Mouse (Mus musculus) midbrain, embryonic 11.5 days (tissue): ENCODE results near the gene Kif3a. TPM values are rescaled to one million over a fixed set of nuclear protein-coding genes. Genes with fewer than 3 reads are reported as not detected.

Experiments used
- ATAC-seq: fragments of 200-750 bp; cut with Nextera tagmentation; 2 replicates; pipeline ENCODE4 v1.8.0; 2017; ENCODE audit warnings: moderate TSS enrichment, moderate library complexity; ENCODE audit not compliant: low FRiP score
- DNase-seq: peaks from one replicate; pipeline ENCODE4 v3.0.0; 2015; ENCODE audit warnings: low spot score; ENCODE audit errors: missing footprints
- H3K27ac ChIP-seq: fragments of 300-500 bp; sonication (generic); 2 replicates; pipeline ENCODE4 v1.5.1; 2014; ENCODE audit warnings: low read depth, low read length
- H3K27me3 ChIP-seq: fragments of 300-500 bp; sonication (generic); 2 replicates; pipeline ENCODE4 v1.6.1; 2014; ENCODE audit warnings: mild to moderate bottlenecking, low read length, moderate library complexity, mixed read lengths; ENCODE audit not compliant: control insufficient read depth, insufficient read depth
- H3K36me3 ChIP-seq: fragments of 300-500 bp; sonication (generic); 2 replicates; pipeline ENCODE4 v1.6.1; 2014; ENCODE audit warnings: mild to moderate bottlenecking, low read length, moderate library complexity, mixed read lengths; ENCODE audit not compliant: control insufficient read depth, insufficient read depth
- H3K4me1 ChIP-seq: fragments of 300-500 bp; sonication (generic); 2 replicates; pipeline ENCODE4 v1.6.1; 2014; ENCODE audit warnings: low read length; ENCODE audit not compliant: control insufficient read depth, insufficient read depth
- H3K4me2 ChIP-seq: fragments of 300-500 bp; sonication (generic); 2 replicates; pipeline ENCODE4 v1.6.1; 2014; ENCODE audit warnings: mild to moderate bottlenecking, moderate library complexity
- H3K4me3 ChIP-seq: fragments of 300-500 bp; sonication (generic); 2 replicates; pipeline ENCODE4 v1.5.1; 2014; ENCODE audit warnings: low read depth, low read length
- H3K9ac ChIP-seq: fragments of 300-500 bp; sonication (generic); 2 replicates; pipeline ENCODE4 v1.6.1; 2014; ENCODE audit warnings: low read length
- H3K9me3 ChIP-seq: fragments of 300-500 bp; sonication (generic); 2 replicates; pipeline ENCODE4 v1.6.1; 2016; ENCODE audit warnings: low read length; ENCODE audit not compliant: control insufficient read depth
- WGBS: fragments of 180-500 bp; shearing (Covaris S2); extraction: QIAGEN DNeasy Blood & Tissue Kit; methylation state at CpG from one replicate; pipeline ENCODE4 v1.1.7; 2014; 5-methylcytosine and 5-hydroxymethylcytosine counted together
- polyA plus RNA-seq: library from polyadenylated mRNA; unstranded; fragments of >200 nt; fragmentation: Nextera tagmentation; extraction: Ambion mirVana; gene quantifications from 2 replicates; pipeline ENCODE4 v1.2.1, GENCODE M21; 2014

Gene Kif3a
- polyA plus RNA-seq, 1 experiment from 2014 or later = 87.9 TPM

DNA sequence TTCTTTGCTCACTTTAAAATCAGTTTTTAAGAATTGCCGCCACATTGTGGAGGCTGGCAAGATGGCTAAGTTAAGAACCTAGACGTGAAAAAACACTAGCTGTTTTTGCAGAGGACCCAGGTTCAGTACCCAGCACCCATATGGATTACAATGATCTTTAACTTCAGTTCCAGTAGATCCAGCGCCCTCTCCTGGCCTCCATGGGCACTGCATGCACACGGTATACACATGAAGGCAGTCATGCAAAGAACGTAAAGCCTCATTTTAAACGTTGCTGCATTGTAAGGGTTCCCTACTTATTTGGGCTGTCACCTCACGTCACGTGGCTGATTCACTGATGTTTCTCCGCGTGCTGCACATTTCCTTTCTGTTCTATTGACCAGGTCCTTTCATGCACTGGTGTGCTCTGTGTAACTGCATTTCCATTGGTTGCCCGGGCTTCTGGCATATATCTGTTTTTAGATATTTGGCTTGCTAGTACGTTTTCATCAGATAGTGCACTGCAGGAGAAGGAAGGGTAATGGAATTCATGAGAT is 75.6 kb downstream of the Kif3a start:
- Histone ChIP-seq H3K9ac (no peak overlapping the region), H3K27ac (no peak overlapping the region), H3K4me1 (no peaks in the 10 kb centered on the region), H3K9me3 (no peaks in the 10 kb centered on the region), H3K27me3 (no peaks in the 10 kb centered on the region), H3K4me2 (no peak overlapping the region), H3K36me3 (no peaks in the 10 kb centered on the region), H3K4me3 (no peak overlapping the region)
- WGBS = 81% methylated on average over 12 of the region's 12 CpGs
- no peak for ATAC-seq
- DNase-seq = no peak

- DNase-seq (no peak), ATAC-seq (no peak)
- Histone ChIP-seq H3K4me1 (no peaks in the 10 kb centered on the region), H3K4me3 (no peak overlapping the region), H3K36me3 (no peaks in the 10 kb centered on the region), H3K27ac (no peak overlapping the region), H3K9me3 (no peaks in the 10 kb centered on the region), H3K4me2 (no peak overlapping the region), H3K27me3 (no peaks in the 10 kb centered on the region), H3K9ac (no peak overlapping the region)
- WGBS = 77% methylated on average over 5 of the region's 5 CpGs
These were observed 76.8 kb downstream of the Kif3a start for GRCm38 (mm10) chr11:53644017-53644416.

DNA sequence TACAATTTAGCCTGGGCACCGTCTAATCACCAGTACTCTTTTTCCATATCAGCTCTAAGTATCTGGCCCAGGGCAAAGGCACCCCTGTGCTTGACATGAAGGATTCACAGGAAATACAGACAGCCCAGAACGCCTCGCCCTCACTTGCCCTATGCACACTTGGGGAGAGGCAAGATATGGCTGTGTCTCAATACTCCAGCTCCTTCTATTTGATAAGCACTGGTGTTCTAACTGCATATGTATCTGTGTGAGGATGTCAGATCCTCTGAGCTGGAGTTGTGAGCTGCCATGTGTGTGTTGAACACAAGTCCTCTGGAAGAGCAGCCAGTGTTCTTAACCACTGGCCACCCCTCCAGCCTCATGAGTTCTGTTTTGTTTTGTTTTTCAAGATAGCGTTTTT is 84.3 kb downstream of the Kif3a start:
- Histone ChIP-seq H3K9ac (no peak overlapping the region), H3K4me2 (no peak overlapping the region), H3K27me3 (no peaks in the 10 kb centered on the region), H3K36me3 (no peaks in the 10 kb centered on the region; the same call in 1 of the 2 replicates), H3K27ac (no peak overlapping the region), H3K9me3 (no peaks in the 10 kb centered on the region), H3K4me3 (no peak overlapping the region), H3K4me1 (no peaks in the 10 kb centered on the region)
- WGBS = 89% methylated on average over 4 of the region's 4 CpGs
- ATAC-seq = no peak
- no peak for DNase-seq

Other genes starting within 250 kb of the Kif3a start
- gene Zcchc10, start 242.7 kb upstream of the Kif3a start, polyA plus RNA-seq = 26.9 and 27.3 TPM in 2 replicates
- 43.5 and 43.7 TPM in 2 replicates for gene Aff4, start 216.5 kb upstream of the Kif3a start, polyA plus RNA-seq
- 0.66 TPM in 1 of 2 replicates, not detected in the other for gene Leap2, start 144.2 kb upstream of the Kif3a start, polyA plus RNA-seq
- 590 and 635 TPM in 2 replicates for gene Uqcrq, start 136.5 kb upstream of the Kif3a start, polyA plus RNA-seq
- gene Gdf9, start 136.4 kb upstream of the Kif3a start, polyA plus RNA-seq = 2.3 and 3.6 TPM in 2 replicates
- not detected in 2 replicates for gene Gm10447, start 110.3 kb upstream of the Kif3a start, polyA plus RNA-seq
- 1.6 and 1.9 TPM in 2 replicates for gene Shroom1, start 110.2 kb upstream of the Kif3a start, polyA plus RNA-seq
- not detected in 2 replicates for gene Gm9837, start 96.9 kb upstream of the Kif3a start, polyA plus RNA-seq
- gene Gm9945, start 87.2 kb upstream of the Kif3a start, polyA plus RNA-seq = 0.15 TPM in 1 of 2 replicates, not detected in the other
- gene Sowaha, start 87.1 kb upstream of the Kif3a start, polyA plus RNA-seq = 0.05 and 0.15 TPM in 2 replicates
- gene Sept8, start 48.1 kb upstream of the Kif3a start, polyA plus RNA-seq = 11.6 and 14.9 TPM in 2 replicates
- 1.7 and 3.1 TPM in 2 replicates for gene Il4, start 51.3 kb downstream of the Kif3a start, polyA plus RNA-seq
- gene Il13, start 67.3 kb downstream of the Kif3a start, polyA plus RNA-seq = not detected in 2 replicates
- 20.7 and 21.7 TPM in 2 replicates for gene Rad50, start 139.9 kb downstream of the Kif3a start, polyA plus RNA-seq
- not detected in 2 replicates for gene Il5, start 153.4 kb downstream of the Kif3a start, polyA plus RNA-seq
- gene Irf1, start 202.6 kb downstream of the Kif3a start, polyA plus RNA-seq = 2.8 and 3.7 TPM in 2 replicates
- gene Gm17334, start 205.8 kb downstream of the Kif3a start, polyA plus RNA-seq = not detected in 2 replicates